Mouse (Mus musculus) thymus, postnatal 10 days (tissue): Measurements from ENCODE around the gene Pde10a.
A peak's percentile ranks its signal among the peaks of the same experiment; 100 is the strongest.

Source experiments
- DNase-seq, 2 experiments: peaks; one replicate each; pipeline ENCODE4 v3.0.0; 2021; ENCODE audit warnings: low spot score in 2 of 2

Pde10a gene

DNA sequence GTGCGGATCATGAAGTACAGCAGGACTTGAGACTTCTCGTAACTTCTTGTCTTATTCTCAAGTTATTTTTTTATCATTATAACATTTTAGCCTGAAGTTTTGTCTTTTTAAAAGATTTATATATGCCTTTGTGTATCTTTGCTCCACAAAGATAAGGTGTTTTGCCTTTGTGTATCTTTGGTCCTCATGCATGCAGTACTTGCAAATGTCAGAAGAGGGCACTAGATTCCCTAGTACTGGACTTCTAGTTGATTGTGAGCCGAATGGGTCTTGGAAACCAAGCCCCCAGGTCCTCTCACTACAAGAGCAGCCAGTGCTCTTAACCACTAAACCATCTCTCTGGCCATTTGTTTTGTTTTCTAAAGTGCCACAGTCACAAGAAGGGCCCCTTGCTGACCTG, 55.2 kb downstream of the Pde10a start:
- peak in 1 of 2 experiments; percentile 35 for DNase-seq

DNA sequence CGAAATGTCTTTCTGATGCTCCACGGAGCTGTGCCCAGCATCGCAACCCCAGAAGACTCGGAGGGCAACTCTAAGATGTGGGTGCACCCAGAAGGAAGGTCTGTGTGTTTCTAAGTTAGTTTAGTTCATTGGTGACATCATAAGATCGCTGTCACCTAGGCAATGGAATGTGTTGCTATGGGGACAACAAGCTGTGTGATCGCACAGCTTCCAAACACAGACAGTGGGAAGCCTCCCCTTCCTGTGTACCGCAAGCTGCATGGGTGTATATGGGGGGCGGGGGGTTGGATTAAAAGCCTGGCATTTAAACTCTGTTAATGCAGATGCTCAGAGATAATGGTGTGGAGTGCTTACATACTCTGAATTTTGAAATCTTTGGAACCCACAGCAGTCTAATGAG, 56.4 kb downstream of the Pde10a start:
- DNase-seq, result no peak

DNA sequence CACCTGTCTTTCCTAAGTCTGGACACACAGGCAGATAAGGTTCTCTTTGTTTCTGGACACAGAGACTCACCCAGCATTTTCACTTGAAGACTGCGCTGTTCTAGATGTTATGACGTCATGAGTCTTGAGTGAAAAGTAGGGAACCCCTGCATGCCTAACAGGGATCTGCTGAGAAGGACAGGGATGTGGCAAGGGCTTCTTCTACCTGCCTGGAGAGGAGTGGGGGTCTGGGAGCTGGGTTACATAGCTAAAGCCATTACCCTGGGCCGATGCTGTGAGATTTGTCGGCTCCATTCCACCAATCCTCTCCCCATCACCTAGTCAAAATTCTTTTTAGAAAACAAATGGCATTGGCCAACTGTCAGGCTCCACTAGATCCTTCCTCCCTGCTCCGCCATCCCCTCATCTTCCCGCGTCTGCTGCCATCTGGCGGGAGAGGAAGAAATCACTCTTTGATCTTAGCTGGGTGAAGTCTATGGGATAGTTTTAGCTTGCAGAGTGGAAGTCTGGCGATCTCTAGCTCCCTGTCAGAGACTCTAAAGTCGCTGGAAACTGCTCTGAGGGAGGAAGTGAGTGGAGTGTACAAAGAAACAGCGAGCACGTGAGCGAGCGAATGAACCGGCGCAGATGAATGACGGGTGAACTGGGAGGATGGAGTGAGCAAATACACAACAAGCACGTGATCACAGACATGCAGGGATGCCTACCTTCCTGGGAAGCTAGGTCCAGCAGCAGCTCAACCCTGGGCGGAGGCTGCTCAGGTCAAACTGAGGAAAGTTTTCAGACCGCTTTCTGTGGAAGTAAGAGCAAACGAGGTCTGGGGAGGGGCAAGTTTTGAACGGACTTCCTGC, 67.5 kb downstream of the Pde10a start:
- DNase-seq, result peak; percentile 65 to 80

DNA sequence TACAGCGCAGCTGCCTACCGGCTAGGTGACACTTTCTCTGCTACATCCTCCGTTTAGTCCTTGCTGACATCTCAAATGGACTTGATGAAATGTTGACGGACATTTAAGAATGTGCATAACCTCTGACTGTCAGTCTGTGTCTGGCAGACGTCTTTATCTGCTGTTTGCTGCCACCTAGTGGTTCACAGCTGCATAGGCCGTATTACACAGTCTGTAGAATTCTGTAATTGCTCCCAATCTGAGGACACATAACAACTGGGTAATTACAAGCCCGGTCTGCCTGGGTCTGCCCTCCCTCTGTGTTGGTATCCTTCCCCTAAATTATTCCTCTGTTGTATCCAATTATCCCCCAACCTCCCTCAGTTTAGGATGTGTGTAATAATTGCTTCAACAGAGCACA, 72.6 kb downstream of the Pde10a start:
- peak; percentile 43 to 72 for DNase-seq

DNA sequence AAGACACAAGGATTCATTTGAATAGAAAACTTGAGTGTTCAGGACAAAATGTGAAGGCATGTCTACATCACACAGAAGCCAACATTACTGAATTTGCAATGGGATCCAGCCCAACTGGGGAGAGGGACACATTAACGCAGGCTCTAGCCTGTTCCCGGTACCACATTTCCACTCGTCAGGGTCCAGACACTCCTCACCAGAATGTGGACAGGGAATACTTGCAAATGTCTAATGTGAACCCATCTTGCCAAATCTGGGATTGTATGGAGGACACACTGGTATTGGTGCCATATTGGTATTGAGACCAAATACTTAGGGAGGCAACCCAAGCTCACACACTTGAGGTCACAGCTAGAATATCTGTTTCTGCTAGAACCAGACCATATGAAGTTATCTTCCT, 77.8 kb downstream of the Pde10a start:
- no peak for DNase-seq

DNA sequence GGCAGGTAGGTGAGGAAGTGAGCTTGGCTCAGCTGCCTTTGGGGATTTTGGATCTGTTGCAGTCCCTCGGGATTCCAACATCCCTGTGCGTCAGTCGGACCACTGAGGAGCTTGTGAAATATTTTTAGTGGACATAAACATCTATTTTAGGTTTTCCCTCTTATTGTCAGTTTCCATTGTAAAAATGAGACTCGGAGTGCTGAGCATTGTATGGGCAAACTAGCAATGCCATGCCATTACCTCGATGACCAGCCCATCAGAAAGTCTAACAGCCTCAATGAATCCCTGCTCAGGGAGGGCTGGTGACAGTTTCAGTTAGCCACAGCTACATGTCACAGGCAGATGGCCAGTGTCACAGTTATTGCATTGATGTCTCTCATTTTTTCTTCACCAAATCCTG, 80.7 kb downstream of the Pde10a start:
- DNase-seq, result no peak

DNA sequence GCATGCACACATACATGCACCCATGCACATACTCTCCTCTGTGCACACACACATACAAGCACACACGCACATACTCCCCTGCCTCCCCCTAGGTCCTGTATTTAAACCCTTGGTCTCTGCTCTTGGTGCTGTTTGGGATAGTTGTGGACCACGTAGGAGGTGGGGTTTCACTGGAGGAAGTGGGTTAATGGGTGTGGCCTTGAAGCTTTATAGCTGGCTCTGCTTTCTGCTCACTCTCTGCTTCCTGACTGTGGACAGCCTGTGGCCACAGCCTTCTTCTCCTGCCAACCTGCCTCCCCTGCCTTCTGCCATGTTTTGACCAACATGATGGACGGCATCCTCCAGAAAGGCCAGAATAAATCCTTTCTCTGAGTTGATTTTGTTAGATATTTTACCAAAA, 81.5 kb downstream of the Pde10a start:
- DNase-seq, result no peak

DNA sequence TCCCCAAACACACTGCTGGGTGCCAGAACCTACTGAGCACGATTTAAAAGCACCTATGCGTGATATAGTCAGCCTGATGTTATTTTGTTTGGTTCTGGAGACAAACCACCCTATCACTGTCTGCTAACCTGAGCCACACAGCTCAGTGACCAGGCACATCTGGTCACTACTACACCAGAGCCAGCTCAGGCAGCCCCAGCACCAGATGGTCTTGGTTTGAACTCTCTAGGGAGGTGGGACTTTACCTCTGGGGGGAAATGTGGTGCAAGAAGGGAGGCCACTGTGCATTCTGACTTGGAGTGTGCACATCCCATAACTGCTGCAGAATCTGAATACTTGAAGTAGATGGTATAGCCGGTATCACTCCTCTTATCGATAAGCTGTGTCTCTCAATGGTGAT, 86.7 kb downstream of the Pde10a start:
- no peak for DNase-seq

DNA sequence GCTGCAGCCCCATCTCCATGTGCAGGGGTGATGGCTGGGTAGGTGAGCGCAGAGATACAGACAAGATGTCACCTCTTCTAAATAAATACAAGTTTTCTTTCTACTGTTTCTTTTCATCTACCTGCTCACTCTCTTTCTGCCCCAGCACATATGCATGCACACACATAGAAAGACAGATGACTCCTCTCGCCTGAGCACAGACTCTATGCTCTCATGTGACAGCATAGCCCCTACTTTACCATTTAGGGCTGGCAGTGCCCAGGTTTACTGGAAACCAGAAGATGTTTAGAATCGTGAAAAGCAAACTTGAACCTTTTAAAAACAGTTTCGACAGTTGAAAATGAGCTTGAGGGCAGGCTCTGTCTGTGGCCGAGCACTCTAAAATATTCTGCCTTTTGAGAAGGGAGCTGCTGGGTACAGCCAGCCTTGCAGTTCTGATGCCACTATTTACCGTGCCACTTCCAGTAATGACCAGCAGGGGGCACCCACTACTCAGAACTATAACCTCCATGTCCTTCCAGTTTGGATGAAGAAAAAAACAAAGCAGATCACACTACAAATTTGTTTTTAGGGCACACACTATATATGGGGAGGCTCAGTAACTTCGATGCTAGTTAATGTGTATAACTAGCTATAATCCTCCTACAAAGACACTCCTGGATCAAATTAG, 88.8 kb downstream of the Pde10a start:
- peak; percentile 31 to 73 for DNase-seq

DNA sequence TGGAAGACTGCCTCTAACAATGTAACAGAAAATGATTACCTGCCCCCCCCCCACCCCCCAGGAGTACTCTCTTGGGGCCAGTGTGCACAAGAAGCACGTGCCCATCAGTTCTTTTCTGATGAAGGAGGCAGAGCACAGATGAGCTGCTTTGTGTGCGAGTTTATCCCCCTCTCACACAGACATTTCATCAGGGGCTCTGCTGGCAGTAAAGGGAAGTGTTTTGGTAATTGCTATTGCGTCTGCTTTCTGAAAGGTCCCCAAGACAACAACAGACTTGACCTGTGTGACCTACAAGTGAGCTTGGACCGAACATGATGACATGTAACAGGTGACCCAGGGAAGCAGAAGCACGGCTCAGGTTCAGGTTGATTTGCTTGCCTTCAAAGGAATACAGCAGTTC, 95.2 kb downstream of the Pde10a start:
- DNase-seq, result no peak

DNA sequence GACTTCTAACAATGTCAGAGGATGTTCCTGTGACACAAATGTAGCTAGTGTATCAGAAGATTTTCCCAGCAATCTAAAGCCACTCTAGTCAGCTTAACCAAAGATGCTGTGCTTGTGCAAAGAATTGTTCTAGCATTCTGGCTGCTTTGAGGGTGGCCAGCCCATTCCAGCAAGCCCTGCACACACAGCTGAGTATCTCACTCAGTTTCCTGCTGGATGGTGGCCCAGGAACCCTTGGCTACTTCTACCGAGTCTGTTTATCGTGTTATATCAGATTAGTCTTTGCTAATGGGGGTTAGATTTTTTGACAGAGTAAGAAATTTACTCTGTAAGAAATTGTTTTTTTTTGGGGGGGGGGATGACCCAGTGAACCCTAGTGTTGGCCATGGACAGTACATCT, 95.9 kb downstream of the Pde10a start:
- no peak for DNase-seq

DNA sequence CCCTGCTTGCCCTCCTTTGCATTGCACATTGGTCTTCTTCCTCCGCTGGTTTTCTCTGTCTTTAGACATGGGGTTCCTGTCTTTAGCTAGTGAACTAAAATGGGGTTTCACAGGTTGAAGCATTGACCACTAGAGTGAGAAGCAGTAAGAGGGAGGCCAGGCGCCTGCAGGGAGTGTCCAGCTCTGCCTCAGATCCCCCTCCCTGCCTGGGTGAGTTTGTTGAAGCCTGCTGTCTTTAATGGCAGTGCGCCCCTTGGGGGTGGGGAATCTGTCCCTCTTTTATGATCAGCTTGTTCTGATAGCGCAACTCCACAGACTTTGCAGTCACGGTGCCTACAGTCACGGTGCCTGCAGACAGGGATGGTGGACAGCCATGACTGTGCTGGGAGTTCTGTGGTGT, 96.7 kb downstream of the Pde10a start:
- no peak for DNase-seq

DNA sequence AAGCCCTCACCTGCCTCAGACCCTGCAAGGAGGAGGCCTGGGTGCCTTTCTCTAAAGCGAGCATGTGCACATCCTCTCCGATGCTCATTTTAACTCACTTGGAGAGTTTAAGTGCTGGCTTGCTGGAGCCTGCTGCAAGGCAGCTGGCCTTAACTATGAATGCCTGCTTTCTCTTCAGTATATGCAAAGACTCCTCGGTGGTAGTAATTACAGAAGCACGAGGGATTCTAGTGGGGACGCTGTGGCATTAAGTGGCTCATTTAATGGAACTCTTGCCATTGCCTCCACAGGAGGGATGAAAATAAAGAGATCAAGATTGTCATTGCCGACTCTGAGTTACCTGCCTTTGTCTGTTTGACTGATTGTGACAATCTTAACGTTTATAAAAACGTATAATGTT, 101.2 kb downstream of the Pde10a start:
- DNase-seq, result no peak

DNA sequence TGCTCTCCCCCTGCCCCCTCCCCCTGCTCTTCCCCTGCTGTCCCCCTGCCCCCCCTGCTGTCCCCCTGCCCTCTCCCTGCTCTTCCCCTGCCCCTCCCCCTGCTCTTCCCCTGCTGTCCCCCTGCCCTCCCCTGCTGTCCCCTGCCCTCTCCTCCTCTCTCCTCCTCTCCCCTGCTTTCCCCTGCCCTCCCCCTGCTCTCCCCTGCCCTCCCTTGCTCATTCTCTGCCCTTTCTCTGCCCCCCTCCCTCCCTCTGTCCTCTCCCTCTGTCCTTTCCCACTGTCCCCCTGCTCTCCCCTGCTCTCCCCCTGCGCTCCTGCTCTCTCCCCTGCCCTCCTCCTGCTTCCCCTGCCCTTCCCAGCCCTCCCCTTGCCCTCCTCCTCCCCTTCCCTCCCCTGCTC, 106.5 kb downstream of the Pde10a start:
- no peak for DNase-seq

DNA sequence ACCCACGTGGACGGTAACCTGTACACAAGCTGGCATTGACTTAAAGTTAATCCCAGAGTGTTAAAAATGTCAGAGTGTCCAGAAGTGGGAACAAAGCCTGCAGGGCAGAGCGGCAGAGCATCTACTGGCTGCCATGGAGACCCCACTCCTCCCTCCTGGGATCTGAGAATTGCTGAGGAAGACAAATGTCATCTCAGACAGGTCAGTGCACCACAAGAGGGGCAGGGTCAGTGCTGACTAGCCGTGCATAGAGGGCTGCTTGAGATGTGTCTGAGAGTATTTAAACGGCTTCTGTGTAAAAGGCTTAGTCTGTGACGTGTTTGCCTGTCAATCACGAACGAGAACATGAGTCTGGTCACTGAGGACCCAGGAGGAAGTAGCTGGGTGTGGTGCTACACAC, 108.4 kb downstream of the Pde10a start:
- no peak for DNase-seq

DNA sequence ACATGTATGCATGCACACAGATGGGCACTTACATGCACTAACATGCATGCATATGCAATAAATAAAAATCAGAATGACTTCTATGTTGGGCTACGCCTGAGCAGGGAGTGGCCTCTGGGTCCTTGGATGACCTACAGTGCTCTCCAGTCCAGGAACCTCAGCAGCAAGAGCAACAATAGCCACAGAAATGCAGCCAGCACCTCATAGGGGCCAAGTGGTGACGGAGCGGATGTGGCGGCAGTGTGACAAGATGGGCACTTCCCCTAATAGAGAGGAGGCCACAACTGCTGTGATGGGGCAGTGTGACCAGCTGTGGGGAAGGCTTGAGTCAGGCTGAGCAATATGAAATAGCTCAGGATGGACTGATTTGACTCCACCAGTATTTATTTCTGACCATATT, 109.3 kb downstream of the Pde10a start:
- DNase-seq, result no peak

DNA sequence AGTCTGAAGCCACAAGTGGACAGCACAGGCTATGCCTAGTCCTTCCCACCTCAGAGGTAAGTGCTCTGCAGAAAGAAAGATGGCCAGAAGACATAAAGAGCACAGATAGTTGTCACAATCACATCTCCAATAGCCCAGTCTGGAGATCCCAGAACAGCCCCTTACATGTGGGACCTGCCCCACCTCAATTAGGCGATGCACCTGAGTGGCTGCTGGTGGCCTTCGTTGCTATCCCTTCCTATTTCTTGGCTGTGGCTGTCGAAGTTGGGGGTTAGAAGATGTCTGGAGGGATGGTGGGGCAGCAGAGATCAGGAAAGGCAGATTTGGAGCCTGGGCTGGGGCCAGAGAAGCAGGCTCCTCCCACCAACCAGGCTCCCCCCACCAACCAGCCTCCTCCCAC, 111.1 kb downstream of the Pde10a start:
- no peak for DNase-seq

DNA sequence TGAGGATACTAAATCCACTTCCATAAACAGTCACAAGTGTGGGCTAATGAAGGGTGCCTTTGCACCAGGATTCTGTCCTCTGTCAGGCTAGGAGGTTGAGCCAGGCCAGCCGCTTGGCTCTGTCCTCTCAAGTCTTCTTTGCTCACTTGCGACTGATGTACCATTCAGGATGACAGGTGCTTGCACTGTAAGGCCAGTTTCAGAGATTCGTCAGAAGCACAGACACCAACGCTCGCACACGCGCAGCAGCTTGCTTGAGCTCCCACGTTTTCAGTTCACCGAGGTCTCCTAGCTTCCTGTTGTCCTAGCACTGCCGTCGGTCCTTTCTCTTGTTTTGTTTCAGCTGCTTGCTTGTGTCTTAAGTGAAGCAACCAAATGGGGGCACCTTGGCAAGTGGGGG, 111.5 kb downstream of the Pde10a start:
- DNase-seq, result no peak

DNA sequence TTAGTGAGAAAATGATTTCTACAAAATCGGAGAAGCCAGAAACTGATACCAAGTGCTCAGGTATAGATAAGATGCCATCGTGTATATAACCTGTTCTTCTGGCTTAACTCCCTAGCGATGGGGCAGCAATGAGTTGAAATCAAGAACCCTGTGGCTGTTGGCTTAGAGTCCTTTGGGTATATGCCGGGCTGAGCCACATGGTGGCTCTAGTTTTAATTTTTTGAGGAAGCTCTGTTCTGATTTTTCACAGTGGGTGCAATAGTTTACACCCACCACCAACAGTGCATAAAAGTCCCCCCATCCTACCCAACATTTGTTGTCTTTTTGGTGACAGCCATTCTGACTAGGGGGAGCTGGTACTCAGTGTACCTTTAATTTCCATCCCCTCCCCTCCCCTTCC, 112.0 kb downstream of the Pde10a start:
- DNase-seq, result no peak

DNA sequence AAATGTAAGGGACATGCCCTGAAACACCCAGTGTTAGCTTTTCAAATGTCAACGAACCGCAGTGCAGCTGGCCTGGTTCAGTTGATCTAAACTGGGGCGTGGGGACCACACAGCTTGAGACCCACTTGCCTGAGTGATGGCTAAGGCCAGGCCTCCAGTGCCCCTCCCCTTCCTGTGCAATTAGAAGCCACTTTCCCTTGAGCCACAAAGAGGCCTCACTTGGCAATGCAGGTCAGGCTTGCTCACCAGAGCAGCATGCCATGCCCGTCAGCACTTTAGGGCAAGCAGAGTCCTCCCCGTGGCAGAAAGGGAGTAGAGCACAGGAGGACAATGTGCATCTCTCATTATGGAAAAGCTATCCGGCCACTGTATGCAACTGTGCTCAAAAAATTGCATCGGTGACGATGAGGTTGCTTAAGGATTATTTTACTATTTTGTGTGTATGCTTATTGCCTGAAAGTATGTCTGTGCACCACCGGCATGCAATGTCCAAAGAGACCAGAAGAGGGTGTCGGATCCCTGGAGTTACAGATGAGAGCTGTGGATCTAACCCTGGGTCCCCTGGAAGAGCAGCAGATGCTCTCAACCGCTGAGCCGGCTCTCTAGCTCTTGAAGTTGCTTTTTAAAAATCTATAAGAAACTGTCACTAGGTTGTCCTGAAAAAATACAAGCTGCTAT, 114.7 kb downstream of the Pde10a start:
- DNase-seq, result no peak

DNA sequence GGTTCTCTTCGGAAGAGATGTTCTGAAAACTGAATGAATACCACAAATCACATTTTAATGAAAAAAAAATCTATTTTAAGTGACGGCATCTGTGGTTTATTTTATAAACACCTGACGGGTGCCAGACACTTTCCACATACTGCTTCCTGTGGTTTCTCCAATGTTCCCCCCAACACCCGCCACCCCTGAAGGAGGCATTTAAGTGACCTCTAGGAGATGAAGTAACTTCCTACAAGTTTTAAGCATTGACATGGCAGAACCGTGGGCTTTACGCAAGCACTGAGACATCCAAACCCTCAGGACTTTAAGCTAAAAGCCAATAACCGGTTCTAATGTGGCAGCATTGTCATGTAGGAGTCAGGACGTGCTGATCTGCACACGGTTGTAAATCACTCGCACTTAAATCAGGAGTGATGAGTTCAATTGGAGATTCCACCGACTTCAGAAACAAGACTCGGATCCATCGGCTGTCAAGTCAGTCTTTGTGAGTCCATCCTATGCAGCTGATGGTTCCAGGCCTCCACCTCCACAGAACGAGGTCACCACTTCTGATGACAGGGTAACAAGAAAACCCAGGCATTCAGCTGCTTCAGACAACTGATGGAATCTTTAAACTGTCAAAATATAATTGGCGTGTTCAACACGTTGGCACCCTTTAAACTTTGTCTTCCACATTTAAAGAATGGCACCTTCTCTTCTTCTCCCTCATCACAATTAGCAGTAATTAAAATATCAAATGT, 115.7 kb downstream of the Pde10a start:
- DNase-seq, result no peak

DNA sequence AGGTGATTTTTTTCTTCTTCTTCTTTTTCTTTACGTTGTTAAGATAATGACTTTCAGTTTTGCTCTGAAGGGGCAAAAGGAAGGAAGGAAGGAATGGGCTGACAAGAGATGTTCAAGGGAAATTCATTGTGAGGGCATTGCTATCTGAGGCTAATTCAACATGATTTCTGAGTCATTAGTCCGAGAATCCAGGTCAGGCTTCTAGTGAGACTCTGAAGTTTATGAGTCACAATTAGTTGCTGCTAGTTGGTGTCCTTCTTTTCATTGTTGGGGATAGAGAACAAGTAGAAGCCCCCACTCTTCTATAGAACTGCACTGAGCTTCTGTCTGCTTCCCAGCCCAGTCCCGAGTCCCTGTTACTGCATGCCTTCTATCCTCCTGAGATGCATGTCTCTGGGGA, 116.3 kb downstream of the Pde10a start:
- DNase-seq, result no peak
